ENCODE assay signal across 9 mouse cellular contexts in genomic region chr5:72808456-72809111, GRCm38 (mm10). TPM values are rescaled to one million over a fixed set of nuclear protein-coding genes. Genes with fewer than 3 reads are reported as not detected.
A peak's percentile ranks its signal among the peaks of the same experiment; 100 is the strongest.
DNase-seq lines count a peak whose midpoint lies in the region; ATAC-seq and TF ChIP-seq lines count a peak whose summit lies in the region.
"Had no signal": no experiment of that assay in that cellular context is flagged by ENCODE, and none has a peak within 500 bp of the region (broad histone marks: within the 10 kb centered on the region; RNA-seq: fewer than 3 reads in every experiment).

No protein-coding gene starts in this region.

- TF ChIP-seq POLR2A in lung, adult 2 months (IDR thresholded peaks at IDR 0.05; ENCODE audit: borderline replicate concordance, extremely low read depth, low read depth, low read length), result no peak
- TF ChIP-seq POLR2A in myocyte (IDR thresholded peaks at IDR 0.05; ENCODE audit: insufficient read length, low read depth), result no peak

- H3K27me3 ChIP-seq in myocyte (ENCODE audit: control insufficient read depth, insufficient read depth, insufficient read length), result no peaks in the 10 kb centered on the region
- no peaks in the 10 kb centered on the region for H3K27me3 ChIP-seq in liver, embryonic 12.5 days (replicated peaks)
- H3K27me3 ChIP-seq: CH12.LX had no signal

- DNase-seq in frontal cortex, postnatal 25 days (ENCODE audit: low spot score in 2 of 2), result no peak
- peak; percentile 19 for DNase-seq in lung, postnatal 36 days
- no peak for DNase-seq in lung, adult 2 months
- peak; percentile 36 for DNase-seq in gastrocnemius, postnatal 25 days
- DNase-seq in spleen, postnatal 14 days (ENCODE audit: low spot score in 2 of 2), result no peak

- H3K9me3 ChIP-seq in liver, embryonic 12.5 days (replicated peaks), result no peaks in the 10 kb centered on the region

- H3K9ac ChIP-seq in liver, embryonic 12.5 days, result no peak overlapping the region

- no peak overlapping the region for H3K27ac ChIP-seq in liver, embryonic 12.5 days

- TF ChIP-seq CTCF in lung, adult 2 months (IDR thresholded peaks at IDR 0.05; ENCODE audit: insufficient read depth, low read length), result no peak

- H3K4me2 ChIP-seq in myocyte (ENCODE audit: low read depth), result peak overlapping the region; percentile 70
- no peak overlapping the region for H3K4me2 ChIP-seq in liver, embryonic 12.5 days

- ATAC-seq in frontal cortex, adult (ENCODE audit: low TSS enrichment), result peak; percentile 81
- ATAC-seq in liver, embryonic 12.5 days, result no peak

- WGBS in lung, adult 2 months, result 56% methylated on average over 14 of the region's 14 CpGs
- WGBS in liver, embryonic 12.5 days (ENCODE audit: insufficient replicate concordance), result 70% methylated on average over 14 of the region's 14 CpGs

- H3K4me1 ChIP-seq in lung, adult 2 months (ENCODE audit: control insufficient read depth, insufficient read depth, low read length), result no peaks in the 10 kb centered on the region; the same call in 1 of the 2 replicates
- no peaks in the 10 kb centered on the region for H3K4me1 ChIP-seq in liver, embryonic 12.5 days

- H3K79me2 ChIP-seq in myocyte (ENCODE audit: control insufficient read depth, insufficient read depth), result no peaks in the 10 kb centered on the region

- no peaks in the 10 kb centered on the region for H3K36me3 ChIP-seq in myocyte (ENCODE audit: control insufficient read depth, insufficient read depth)
- no peaks in the 10 kb centered on the region for H3K36me3 ChIP-seq in liver, embryonic 12.5 days

- H3ac ChIP-seq in myocyte (ENCODE audit: control insufficient read depth, insufficient read length), result no peak overlapping the region

- H3K4me3 ChIP-seq in lung, adult 2 months (replicated peaks; ENCODE audit: extremely low read depth, low read depth, low read length), result no peak overlapping the region
- no peak overlapping the region for H3K4me3 ChIP-seq in myocyte
- no peak overlapping the region for H3K4me3 ChIP-seq in liver, embryonic 12.5 days

TF ChIP-seq in myocyte, 11 proteins besides CTCF, POLR2A, EP300 and RAD21:
- TF ChIP-seq USF1 (IDR thresholded peaks at IDR 0.05; ENCODE audit: low read depth), result peak; percentile 51
- TF ChIP-seq MAX (IDR thresholded peaks at IDR 0.05; ENCODE audit: low read depth), result no peak
TF ChIP-seq in myocyte: peak in this region for 1.

RNA-seq across cellular contexts. Expression of gene Txk, which starts 56.0 kb away (rescaled TPM):
- polyA plus RNA-seq in lung, adult 2 months (2012; rRNA removed), result 0.43 and 0.75 TPM in 2 replicates
- under 1 TPM in 1 of 2 experiments, not detected in 1; 0.11 TPM for total RNA-seq in gastrocnemius, postnatal 25 days (2021)
- 0.01 TPM for polyA plus RNA-seq in myocyte (2012; fragmentation: generic; extraction: Trizol)
- polyA plus RNA-seq in liver, embryonic 12.5 days (2016; fragmentation: Nextera tagmentation; extraction: Ambion mirVana), result 0.05 TPM in 1 of 2 replicates, not detected in the other

RNA-seq across cellular contexts. Expression of gene Tec, which starts 59.7 kb away (rescaled TPM):
- polyA plus RNA-seq in lung, adult 2 months (2012; rRNA removed), result 3.0 and 4.2 TPM in 2 replicates
- total RNA-seq in gastrocnemius, postnatal 25 days (2021), result 1 to 10 TPM; 1.8 to 1.9 TPM
- 1.5 TPM for polyA plus RNA-seq in myocyte (2012; fragmentation: generic; extraction: Trizol)
- 5.3 and 7.3 TPM in 2 replicates for polyA plus RNA-seq in liver, embryonic 12.5 days (2016; fragmentation: Nextera tagmentation; extraction: Ambion mirVana)

Comparison
In these comparisons a context has a peak if more than half of its experiments do, and no peak if none do; other contexts are left out.
1. DNase-seq: peak in lung, postnatal 36 days (single experiment) and gastrocnemius, postnatal 25 days (single experiment); none in frontal cortex, postnatal 25 days (0 of 2), lung, adult 2 months (single experiment) and spleen, postnatal 14 days (0 of 2).